Mouse (Mus musculus) urinary bladder, postnatal 10 days (tissue): Measurements from ENCODE around the gene Cntnap5a.

Source experiments
- DNase-seq: peaks from one replicate; pipeline ENCODE4 v3.0.0; 2022; ENCODE audit warnings: low spot score

Gene Cntnap5a

DNA sequence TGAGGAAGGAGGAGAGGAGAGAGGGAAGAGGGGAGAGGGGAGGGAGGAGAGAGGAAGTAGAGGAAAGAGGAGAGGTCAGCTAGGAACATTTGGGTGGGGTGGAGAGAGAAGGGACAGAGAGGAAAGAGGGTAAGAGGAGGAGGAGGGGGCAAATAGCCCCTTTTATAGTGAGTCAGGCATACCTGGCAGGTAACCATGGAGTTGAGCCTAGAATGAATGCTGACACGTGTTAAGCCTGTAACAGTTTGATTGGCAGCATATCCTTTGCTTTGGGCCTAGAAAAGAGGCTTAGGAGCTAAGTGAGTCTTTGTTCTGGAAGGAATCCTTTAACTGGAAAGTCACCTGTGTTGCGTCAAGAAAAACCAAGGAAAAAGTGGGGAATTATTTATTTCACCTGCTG, 681.6 kb downstream of the Cntnap5a start:
- DNase-seq, result no peak

DNA sequence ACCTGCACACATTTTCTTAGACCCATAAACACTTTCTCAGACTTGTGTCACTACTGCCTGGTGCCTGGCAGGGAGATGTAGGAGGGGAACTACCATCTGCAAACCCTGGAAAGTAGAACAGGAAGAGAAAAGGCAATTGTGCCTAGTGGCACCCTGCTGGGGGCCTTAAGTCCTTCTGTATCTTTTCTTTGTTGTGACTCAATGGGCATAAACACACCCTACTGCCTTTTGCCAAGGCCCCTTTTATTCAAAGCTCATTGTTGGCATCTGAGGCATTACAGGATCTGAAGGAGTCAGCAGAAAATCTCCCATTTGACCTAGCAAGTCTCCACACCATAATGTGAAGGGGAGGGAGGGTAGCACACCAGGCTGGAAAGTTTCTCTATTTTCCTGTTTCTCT, 682.2 kb downstream of the Cntnap5a start:
- DNase-seq, result no peak

DNA sequence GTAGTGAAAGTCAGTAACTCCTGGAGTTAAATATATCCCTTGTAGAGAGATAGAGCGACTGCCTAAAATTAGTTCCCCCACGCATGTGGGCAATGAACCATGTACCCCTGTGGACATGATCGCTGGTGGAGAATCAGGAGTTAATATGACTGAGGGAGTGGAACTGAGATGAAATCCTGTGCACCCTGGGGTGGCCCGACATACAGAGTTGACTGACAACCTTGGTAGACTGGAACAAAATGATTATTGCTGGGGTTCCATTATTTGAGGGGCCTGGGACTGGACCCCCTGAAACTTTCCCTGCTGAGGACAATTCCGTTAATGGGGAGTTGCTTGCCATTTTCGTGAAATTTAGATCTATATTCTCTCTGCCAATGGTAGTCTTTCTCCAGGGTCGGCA, 683.0 kb downstream of the Cntnap5a start:
- DNase-seq, result no peak

DNA sequence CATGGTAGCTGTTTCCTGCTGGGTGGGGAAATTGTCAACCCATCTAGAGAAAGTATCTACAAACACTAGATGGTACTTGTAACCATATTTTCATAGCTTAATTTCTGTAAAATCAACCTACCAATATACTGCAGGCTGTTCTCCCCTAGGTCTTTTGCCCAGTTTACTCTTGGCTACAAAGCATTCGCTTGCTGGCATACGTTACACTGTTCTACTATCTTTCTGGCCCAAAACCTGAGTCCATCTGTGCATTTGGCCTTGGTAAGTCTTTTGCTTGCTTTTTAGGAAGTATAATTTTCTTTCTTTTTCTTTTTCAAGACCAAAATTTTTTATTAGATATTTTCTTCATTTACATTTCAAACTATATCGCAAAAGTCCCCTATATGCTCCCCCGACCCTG, 686.3 kb downstream of the Cntnap5a start:
- no peak for DNase-seq

DNA sequence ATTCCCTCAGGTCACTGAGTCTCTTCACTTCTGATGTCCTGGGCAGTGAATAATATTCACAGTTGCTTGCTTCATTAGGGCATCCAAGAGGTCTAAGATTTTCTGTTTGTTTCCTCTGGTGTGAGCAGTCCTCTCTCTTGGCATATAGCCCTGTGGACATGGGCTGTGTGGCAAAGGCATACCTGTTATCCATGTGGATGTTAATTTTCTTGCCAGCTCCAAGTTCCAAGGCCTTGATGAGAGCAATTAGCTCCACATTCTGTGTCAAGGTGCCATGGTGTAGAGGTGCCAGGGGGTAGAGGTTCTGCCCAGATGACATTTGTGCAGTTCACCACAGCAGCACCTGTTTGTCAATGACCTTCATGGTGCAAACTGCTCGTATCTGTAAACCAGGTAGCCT, 689.0 kb downstream of the Cntnap5a start:
- DNase-seq, result no peak

DNA sequence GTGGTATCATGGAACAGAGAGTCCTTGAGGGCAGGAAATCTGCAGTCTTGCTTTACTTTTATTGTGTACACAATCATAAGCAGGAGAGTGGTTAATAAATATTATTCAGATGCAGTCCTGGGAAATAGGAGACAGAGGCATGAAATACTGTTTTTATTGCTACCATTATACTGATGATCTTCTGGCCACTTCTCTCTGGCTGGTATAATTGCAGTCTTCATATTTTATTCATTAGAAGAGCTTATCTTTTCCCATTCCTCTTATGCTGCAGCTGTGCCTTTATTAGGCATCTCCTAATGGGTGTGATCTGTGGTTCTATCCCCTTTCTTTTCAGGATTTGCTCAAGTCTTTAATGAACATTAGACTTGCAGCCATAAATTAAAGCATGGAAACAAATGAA, 707.8 kb downstream of the Cntnap5a start:
- no peak for DNase-seq

DNA sequence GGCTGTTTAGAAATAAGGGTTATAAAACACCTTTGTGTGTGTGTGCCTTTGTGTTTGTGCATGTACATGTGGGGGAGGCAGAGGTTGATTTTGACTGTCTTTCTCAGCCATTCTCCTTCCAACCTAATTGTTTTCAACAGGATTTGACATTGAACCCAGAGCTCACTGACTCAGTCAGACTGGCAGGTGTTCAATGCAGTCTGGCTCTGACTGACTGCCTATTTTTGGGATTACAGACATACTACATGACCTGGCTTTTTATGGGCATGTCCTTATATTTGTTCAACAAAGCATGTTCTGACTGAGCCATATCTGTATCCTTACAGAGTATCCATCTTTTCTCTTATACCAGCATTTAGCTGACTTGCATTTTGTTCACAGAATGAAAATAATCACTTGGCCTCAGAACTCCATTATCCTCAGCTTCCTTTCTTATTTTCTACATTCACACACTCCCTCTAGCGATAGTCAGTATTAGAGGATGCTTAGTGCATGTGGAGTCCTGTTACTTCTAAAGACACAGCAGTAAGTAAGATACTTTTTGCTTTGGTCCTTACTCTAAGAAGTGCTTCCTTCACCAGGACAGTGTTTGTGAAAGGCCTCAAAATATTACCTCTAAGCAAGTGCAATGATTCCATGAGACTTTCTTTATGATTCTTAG, 717.6 kb downstream of the Cntnap5a start:
- DNase-seq, result no peak

DNA sequence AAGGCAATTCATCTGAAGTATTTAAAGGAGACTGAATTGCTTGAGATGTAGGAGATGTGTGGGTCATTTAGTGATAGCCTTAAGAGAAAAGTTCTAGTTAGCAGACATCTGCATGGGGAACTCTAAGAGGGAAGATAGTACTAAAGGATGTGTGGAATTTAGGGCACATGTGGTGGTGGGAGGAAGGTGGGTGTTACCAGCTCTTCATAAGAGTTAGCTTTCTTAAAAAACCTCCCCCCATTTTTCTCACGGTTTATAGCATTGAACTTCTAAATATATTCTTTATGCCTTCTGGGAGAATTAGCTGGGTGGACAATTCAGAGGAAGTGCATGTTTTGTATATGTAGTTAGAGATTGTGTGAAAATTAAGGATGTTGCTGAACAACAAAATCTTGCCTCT, 725.3 kb downstream of the Cntnap5a start:
- DNase-seq, result no peak

DNA sequence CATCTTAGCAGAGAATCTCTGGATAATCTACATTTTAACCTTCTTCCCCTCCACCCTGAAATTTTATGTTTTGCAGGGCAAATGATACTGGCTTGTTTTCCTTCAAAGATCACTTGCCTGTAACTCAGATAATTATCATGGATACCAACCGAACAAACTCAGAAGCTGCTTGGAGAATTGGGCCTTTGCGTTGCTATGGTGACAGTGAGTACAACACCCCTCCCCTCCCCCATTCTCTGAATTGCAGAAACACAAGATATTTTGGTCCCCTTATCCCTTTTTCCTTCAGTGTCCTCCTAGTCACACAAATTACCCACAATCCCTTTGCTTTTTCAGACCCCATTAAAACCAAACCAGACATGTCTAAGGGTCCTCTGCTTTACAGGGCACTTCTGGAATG, 743.8 kb downstream of the Cntnap5a start:
- DNase-seq, result no peak

DNA sequence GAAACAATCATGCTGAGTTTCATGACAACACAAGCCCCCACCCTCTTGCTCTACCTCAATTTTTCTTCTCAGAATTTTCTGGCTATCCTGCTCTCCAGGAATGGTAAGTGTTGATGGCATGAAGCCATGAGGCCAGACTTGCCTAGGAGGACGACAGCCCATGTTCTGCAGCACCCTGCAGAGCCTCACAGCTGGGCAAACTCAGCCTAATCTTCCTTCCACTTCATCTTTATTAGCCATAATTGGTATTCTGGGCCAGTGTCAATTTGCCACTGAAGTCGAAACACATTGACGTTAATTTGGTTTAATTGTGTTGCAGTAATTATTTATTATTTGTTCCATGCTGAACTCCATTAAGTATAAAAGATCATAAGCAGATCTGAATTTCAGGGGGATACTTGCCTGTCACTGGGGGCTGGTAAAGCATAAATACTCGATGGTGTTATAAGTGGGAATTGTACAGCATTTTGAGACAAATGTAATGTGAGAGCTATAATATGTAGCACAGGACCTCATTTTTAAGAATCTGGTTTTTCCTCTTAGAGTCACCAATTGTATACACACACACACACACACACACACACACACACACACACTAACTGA, 770.7 kb downstream of the Cntnap5a start:
- no peak for DNase-seq

DNA sequence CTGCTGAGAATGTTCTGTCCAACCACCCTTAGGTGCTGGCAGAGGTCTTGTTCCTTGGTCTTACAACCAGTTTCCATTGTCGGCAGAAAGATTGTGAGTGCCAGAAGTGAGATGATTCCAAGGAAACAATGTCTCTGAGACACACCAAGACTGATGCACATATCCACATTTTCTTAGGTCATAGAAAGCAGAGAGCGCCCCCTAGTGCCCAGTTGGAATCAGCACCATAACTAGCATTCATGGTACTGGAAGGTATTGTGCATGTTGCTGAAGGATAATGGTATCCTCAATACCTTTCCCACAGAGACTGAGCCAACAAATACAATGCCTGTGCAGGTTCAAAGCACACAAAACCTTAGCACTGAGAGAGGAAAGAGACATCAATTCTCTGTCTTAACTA, 793.1 kb downstream of the Cntnap5a start:
- DNase-seq, result no peak

DNA sequence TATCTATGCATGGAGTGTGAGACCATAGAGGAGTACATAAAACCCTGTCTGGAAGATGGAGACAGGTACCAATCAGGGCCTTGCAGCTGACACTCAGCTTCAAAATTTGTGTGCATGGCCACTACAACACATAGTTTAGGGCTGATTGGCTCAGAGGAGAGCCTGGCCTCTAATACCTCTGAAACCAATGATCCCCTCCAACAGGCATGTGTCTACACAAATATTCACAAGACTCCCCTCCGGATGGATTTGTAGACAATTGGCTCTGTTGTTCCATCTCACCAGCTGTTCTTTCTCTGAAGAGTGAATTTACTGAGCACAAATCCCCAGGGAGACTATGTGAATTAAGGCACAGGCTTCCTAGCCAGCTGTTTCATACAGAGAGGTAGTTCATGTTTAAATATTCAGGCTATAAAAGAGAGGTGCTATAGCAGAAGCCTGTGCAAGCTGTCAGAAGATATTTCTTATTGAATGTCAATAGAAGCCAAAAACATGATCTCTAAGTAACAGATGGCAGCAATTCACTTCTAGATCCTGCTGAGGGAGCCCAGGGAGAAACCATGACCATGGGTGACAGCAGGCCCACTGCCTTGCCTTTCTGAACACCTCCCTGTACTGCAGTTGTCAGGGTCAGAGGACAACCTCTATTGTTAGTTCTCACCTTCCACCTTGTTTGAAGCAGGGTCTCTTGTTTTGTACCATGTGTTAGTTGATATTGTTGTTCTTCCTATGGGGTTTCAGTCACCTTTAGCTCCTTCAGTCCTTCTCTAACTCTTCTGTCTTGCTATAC, 804.4 kb downstream of the Cntnap5a start:
- no peak for DNase-seq

DNA sequence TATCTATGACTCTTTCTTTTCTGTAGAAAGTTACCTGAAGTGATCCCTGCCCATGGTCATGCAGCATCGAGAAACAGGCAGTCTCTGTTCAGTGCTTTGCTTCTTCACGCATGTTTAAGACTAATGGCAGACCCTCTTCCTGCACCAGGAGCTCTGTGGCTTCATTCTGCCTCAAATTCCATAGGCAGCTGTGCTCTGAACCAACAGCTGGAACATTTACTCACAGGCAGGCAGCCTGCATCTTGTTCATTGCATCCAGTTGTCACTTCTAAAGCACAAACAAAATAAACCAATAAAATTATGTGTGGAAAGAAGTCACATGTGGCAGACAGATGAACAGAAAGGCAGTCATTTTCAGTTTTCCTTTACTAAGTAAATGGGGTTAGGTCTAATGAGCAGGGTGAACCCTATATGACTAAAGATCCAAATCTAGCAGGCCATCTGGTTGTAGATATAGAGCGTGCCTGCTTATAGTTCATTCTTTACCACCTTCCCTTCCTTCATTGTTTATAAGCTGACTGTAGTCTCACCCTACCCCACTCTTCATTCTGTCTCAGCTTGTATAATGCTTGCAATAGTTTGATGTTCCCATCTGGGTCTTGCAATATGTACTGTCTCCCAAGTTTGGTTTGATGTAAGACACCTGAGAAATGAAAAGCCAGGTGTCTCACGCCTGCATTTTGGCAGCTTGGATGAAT, 893.6 kb downstream of the Cntnap5a start:
- no peak for DNase-seq

DNA sequence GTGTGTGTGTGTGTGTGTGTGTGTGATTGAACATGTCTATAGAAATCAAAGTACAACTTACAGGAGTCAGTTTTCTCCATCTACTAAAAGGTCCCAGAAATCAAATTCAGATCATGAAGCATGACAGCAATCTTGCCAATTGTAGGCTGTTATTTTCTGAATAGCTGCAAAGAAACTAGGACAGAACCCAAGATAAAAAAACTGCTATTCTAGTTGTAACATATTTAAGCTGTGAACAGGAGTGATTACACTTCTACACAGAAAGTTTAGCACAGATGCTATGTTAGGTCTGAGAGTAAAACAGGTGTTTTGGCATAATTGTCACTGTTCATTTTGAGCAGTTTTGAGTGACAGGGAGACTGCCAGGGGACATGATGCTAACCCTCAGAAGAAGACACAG, 931.7 kb downstream of the Cntnap5a start:
- no peak for DNase-seq
